Mouse (Mus musculus): ENCODE results near the gene Ppcdc.

DNA sequence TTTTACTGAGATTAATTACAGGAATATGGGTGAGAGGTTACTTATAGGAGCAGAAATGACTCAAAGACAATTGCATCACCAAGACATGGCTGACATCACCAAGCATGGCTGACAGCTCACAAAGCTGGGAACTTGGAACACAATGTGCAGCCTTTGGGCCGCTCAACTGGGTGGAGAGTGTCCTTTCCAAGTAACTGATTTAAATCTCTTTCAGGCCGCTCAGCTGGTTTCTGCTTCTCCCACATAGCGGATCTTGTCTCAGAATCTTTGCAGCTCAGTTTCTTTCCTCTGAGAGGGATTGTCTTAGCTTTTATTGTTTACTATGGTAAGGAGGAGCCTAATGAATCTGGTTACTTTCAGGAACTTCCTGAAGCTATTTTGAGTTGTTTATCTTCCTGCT, 49.1 kb downstream of the Ppcdc start:
- TF ChIP-seq CTCF (IDR thresholded peaks at IDR 0.05; ENCODE audit: low read depth, low read length): no peak
- no peak for TF ChIP-seq GATA1 (IDR thresholded peaks at IDR 0.05; ENCODE audit: borderline replicate concordance, low read length)
- TF ChIP-seq TAL1 (conservative IDR thresholded peaks at IDR 0.05; ENCODE audit: low read depth, low read length): no peak
- no peak for TF ChIP-seq GATA2 (IDR thresholded peaks at IDR 0.05; ENCODE audit: borderline replicate concordance, low read depth, low read length)
- no peak for TF ChIP-seq POLR2AphosphoS5 (IDR thresholded peaks at IDR 0.05; ENCODE audit: insufficient replicate concordance, low read depth, low read length)

Measured in G1E (cell line).